Mouse (Mus musculus): ENCODE results near the gene Acp2.

- TF ChIP-seq CTCF (IDR thresholded peaks at IDR 0.05; ENCODE audit: extremely low read depth, insufficient read length, insufficient replicate concordance, low read depth, low read length), result no peak
- no peak for TF ChIP-seq POLR2A (IDR thresholded peaks at IDR 0.05; ENCODE audit: low read depth, low read length)
Measured at GRCm38 (mm10) chr2:91182016-91182404, 20.7 kb upstream of the Acp2 start.

Measured in small intestine, adult 2 months (tissue).